Mouse (Mus musculus) heart, postnatal 0 days (tissue): ENCODE measurements at regions not wholly inside any gene's neighbourhood (a gene's known extent, or its start where the extent isn't known, plus 50 kb on each side); places are given as distances from the start of the nearest gene placed in this dataset.

ENCODE experiments used
- CTCF ChIP-seq: IDR thresholded peaks from 2 replicates; pipeline ENCODE4 v1.5.1; 2016; ENCODE audit warnings: antibody characterized with exemption, control low read depth, low read depth
- EP300 ChIP-seq: IDR thresholded peaks from 2 replicates; pipeline ENCODE4 v1.6.1; 2016; ENCODE audit warnings: antibody characterized with exemption, low read depth

- no peak for TF ChIP-seq CTCF
- no peak for TF ChIP-seq EP300
These were observed 150.4 kb downstream of the Ly86 start for GRCm38 (mm10) chr13:37495272-37495932.
